Mouse (Mus musculus): Measurements from ENCODE around the gene Mgst1. TPM values are rescaled to one million over a fixed set of nuclear protein-coding genes. Genes with fewer than 3 reads are reported as not detected.

Mgst1 gene
- polyA plus RNA-seq (2012; rRNA removed) = 69.6 TPM in 2 replicates

GRCm38 (mm10) chr6:138139930-138140329, at the start of gene Mgst1:
Gene Mgst1 (plus strand): TSS chr6:138140316.
- Histone ChIP-seq H3K4me3 (ENCODE audit: control insufficient read depth, low read depth, low read length) (peak within 1 kb of the TSS; percentile 77), H3K36me3 (ENCODE audit: control insufficient read depth, insufficient read depth, low read length) (no peaks in the 10 kb centered on the region), H3K4me1 (ENCODE audit: control insufficient read depth, insufficient read depth, low read length) (no peaks in the 10 kb centered on the region), H3K27me3 (ENCODE audit: control insufficient read depth, insufficient read depth, low read length) (no peaks in the 10 kb centered on the region), H3K27ac (ENCODE audit: control insufficient read depth, insufficient read depth, low read depth, low read length) (peak within 1 kb of the TSS; percentile 69)
- TF ChIP-seq POLR2A (IDR thresholded peaks at IDR 0.05; ENCODE audit: control insufficient read depth, low read depth, low read length) (no peak), CTCF (IDR thresholded peaks at IDR 0.05; ENCODE audit: control insufficient read depth, insufficient read depth, insufficient replicate concordance, low read depth, low read length) (no peak)

- TF ChIP-seq CTCF (IDR thresholded peaks at IDR 0.05; ENCODE audit: control insufficient read depth, insufficient read depth, insufficient replicate concordance, low read depth, low read length) (no peak), POLR2A (IDR thresholded peaks at IDR 0.05; ENCODE audit: control insufficient read depth, low read depth, low read length) (no peak)
- H3K27ac ChIP-seq (ENCODE audit: control insufficient read depth, insufficient read depth, low read depth, low read length) = no peak overlapping the region
- H3K36me3 ChIP-seq (ENCODE audit: control insufficient read depth, insufficient read depth, low read length) = no peaks in the 10 kb centered on the region
- no peaks in the 10 kb centered on the region for H3K4me1 ChIP-seq (ENCODE audit: control insufficient read depth, insufficient read depth, low read length)
- no peaks in the 10 kb centered on the region for H3K27me3 ChIP-seq (ENCODE audit: control insufficient read depth, insufficient read depth, low read length)
- H3K4me3 ChIP-seq (ENCODE audit: control insufficient read depth, low read depth, low read length) = no peak overlapping the region
Measured at GRCm38 (mm10) chr6:138092432-138092831, 47.7 kb upstream of the Mgst1 start.

GRCm38 (mm10) chr6:138095060-138095459, 45.1 kb upstream of the Mgst1 start:
- no peak for TF ChIP-seq CTCF (IDR thresholded peaks at IDR 0.05; ENCODE audit: control insufficient read depth, insufficient read depth, insufficient replicate concordance, low read depth, low read length)
- TF ChIP-seq POLR2A (IDR thresholded peaks at IDR 0.05; ENCODE audit: control insufficient read depth, low read depth, low read length) = no peak
- H3K36me3 ChIP-seq (ENCODE audit: control insufficient read depth, insufficient read depth, low read length) = no peaks in the 10 kb centered on the region
- no peak overlapping the region for H3K27ac ChIP-seq (ENCODE audit: control insufficient read depth, insufficient read depth, low read depth, low read length)
- H3K27me3 ChIP-seq (ENCODE audit: control insufficient read depth, insufficient read depth, low read length) = no peaks in the 10 kb centered on the region
- H3K4me1 ChIP-seq (ENCODE audit: control insufficient read depth, insufficient read depth, low read length) = no peaks in the 10 kb centered on the region
- H3K4me3 ChIP-seq (ENCODE audit: control insufficient read depth, low read depth, low read length) = no peak overlapping the region

- Histone ChIP-seq H3K36me3 (ENCODE audit: control insufficient read depth, insufficient read depth, low read length) (no peaks in the 10 kb centered on the region), H3K4me1 (ENCODE audit: control insufficient read depth, insufficient read depth, low read length) (no peaks in the 10 kb centered on the region), H3K4me3 (ENCODE audit: control insufficient read depth, low read depth, low read length) (no peak overlapping the region), H3K27me3 (ENCODE audit: control insufficient read depth, insufficient read depth, low read length) (no peaks in the 10 kb centered on the region), H3K27ac (ENCODE audit: control insufficient read depth, insufficient read depth, low read depth, low read length) (no peak overlapping the region)
- TF ChIP-seq CTCF (IDR thresholded peaks at IDR 0.05; ENCODE audit: control insufficient read depth, insufficient read depth, insufficient replicate concordance, low read depth, low read length) (no peak), POLR2A (IDR thresholded peaks at IDR 0.05; ENCODE audit: control insufficient read depth, low read depth, low read length) (no peak)
Measured at GRCm38 (mm10) chr6:138099646-138100045, 40.5 kb upstream of the Mgst1 start.

- TF ChIP-seq POLR2A (IDR thresholded peaks at IDR 0.05; ENCODE audit: control insufficient read depth, low read depth, low read length) (no peak), CTCF (IDR thresholded peaks at IDR 0.05; ENCODE audit: control insufficient read depth, insufficient read depth, insufficient replicate concordance, low read depth, low read length) (no peak)
- no peaks in the 10 kb centered on the region for H3K4me1 ChIP-seq (ENCODE audit: control insufficient read depth, insufficient read depth, low read length)
- H3K4me3 ChIP-seq (ENCODE audit: control insufficient read depth, low read depth, low read length) = no peak overlapping the region
- H3K27me3 ChIP-seq (ENCODE audit: control insufficient read depth, insufficient read depth, low read length) = no peaks in the 10 kb centered on the region
- no peak overlapping the region for H3K27ac ChIP-seq (ENCODE audit: control insufficient read depth, insufficient read depth, low read depth, low read length)
- H3K36me3 ChIP-seq (ENCODE audit: control insufficient read depth, insufficient read depth, low read length) = no peaks in the 10 kb centered on the region
Measured at GRCm38 (mm10) chr6:138101843-138102242, 38.3 kb upstream of the Mgst1 start.

GRCm38 (mm10) chr6:138102940-138103339, 37.2 kb upstream of the Mgst1 start:
- H3K36me3 ChIP-seq (ENCODE audit: control insufficient read depth, insufficient read depth, low read length) = no peaks in the 10 kb centered on the region

GRCm38 (mm10) chr6:138104559-138104958, 35.6 kb upstream of the Mgst1 start:
- Histone ChIP-seq H3K4me1 (ENCODE audit: control insufficient read depth, insufficient read depth, low read length) (no peaks in the 10 kb centered on the region), H3K4me3 (ENCODE audit: control insufficient read depth, low read depth, low read length) (no peak overlapping the region), H3K27me3 (ENCODE audit: control insufficient read depth, insufficient read depth, low read length) (no peaks in the 10 kb centered on the region), H3K27ac (ENCODE audit: control insufficient read depth, insufficient read depth, low read depth, low read length) (no peak overlapping the region), H3K36me3 (ENCODE audit: control insufficient read depth, insufficient read depth, low read length) (no peaks in the 10 kb centered on the region)
- TF ChIP-seq CTCF (IDR thresholded peaks at IDR 0.05; ENCODE audit: control insufficient read depth, insufficient read depth, insufficient replicate concordance, low read depth, low read length) = no peak
- no peak for TF ChIP-seq POLR2A (IDR thresholded peaks at IDR 0.05; ENCODE audit: control insufficient read depth, low read depth, low read length)

More at GRCm38 (mm10) chr6:138102940-138103339, 37.2 kb upstream of the Mgst1 start:
- no peak for TF ChIP-seq CTCF (IDR thresholded peaks at IDR 0.05; ENCODE audit: control insufficient read depth, insufficient read depth, insufficient replicate concordance, low read depth, low read length)
- TF ChIP-seq POLR2A (IDR thresholded peaks at IDR 0.05; ENCODE audit: control insufficient read depth, low read depth, low read length) = no peak
- no peak overlapping the region for H3K4me3 ChIP-seq (ENCODE audit: control insufficient read depth, low read depth, low read length)
- H3K27me3 ChIP-seq (ENCODE audit: control insufficient read depth, insufficient read depth, low read length) = no peaks in the 10 kb centered on the region
- no peaks in the 10 kb centered on the region for H3K4me1 ChIP-seq (ENCODE audit: control insufficient read depth, insufficient read depth, low read length)
- no peak overlapping the region for H3K27ac ChIP-seq (ENCODE audit: control insufficient read depth, insufficient read depth, low read depth, low read length)

- no peaks in the 10 kb centered on the region for H3K36me3 ChIP-seq (ENCODE audit: control insufficient read depth, insufficient read depth, low read length)
- TF ChIP-seq POLR2A (IDR thresholded peaks at IDR 0.05; ENCODE audit: control insufficient read depth, low read depth, low read length) (no peak), CTCF (IDR thresholded peaks at IDR 0.05; ENCODE audit: control insufficient read depth, insufficient read depth, insufficient replicate concordance, low read depth, low read length) (no peak)
- no peak overlapping the region for H3K27ac ChIP-seq (ENCODE audit: control insufficient read depth, insufficient read depth, low read depth, low read length)
- no peak overlapping the region for H3K4me3 ChIP-seq (ENCODE audit: control insufficient read depth, low read depth, low read length)
- H3K27me3 ChIP-seq (ENCODE audit: control insufficient read depth, insufficient read depth, low read length) = no peaks in the 10 kb centered on the region
- H3K4me1 ChIP-seq (ENCODE audit: control insufficient read depth, insufficient read depth, low read length) = no peaks in the 10 kb centered on the region
Measured at GRCm38 (mm10) chr6:138117496-138117895, 22.6 kb upstream of the Mgst1 start.
